Mouse (Mus musculus) embryonic fibroblast, embryonic 13.5 days (primary cell): ENCODE results near the gene F11. TPM values are rescaled to one million over a fixed set of nuclear protein-coding genes. Genes with fewer than 3 reads are reported as not detected.

Experiments
- H3K27ac ChIP-seq: 2 replicates; pipeline ENCODE4 v1.5.1; 2012; ENCODE audit warnings: low read length, control low read depth, inconsistent platforms; ENCODE audit not compliant: insufficient read depth
- H3K4me1 ChIP-seq: 2 replicates; pipeline ENCODE4 v1.6.1; 2011; ENCODE audit warnings: low read length; ENCODE audit not compliant: control insufficient read depth, insufficient read depth
- H3K4me3 ChIP-seq: 2 replicates; pipeline ENCODE4 v1.5.1; 2011; ENCODE audit warnings: mild to moderate bottlenecking, control low read depth, low read length; ENCODE audit not compliant: insufficient read depth
- CTCF ChIP-seq: IDR thresholded peaks from 2 replicates; pipeline ENCODE4 v1.5.1; 2011; ENCODE audit warnings: mild to moderate bottlenecking, control low read depth, low read length, moderate library complexity, borderline replicate concordance; ENCODE audit not compliant: insufficient read depth
- POLR2A ChIP-seq: IDR thresholded peaks from 2 replicates; pipeline ENCODE4 v1.6.1; 2011; ENCODE audit warnings: low read depth, mild to moderate bottlenecking, control low read depth, low read length, moderate library complexity
- polyA plus RNA-seq: library from polyadenylated mRNA; stranded (reverse); fragments of >200 nt; gene quantifications from 2 replicates; pipeline ENCODE4 v1.2.4, GENCODE M21; 2011; ENCODE audit warnings: low read depth; ENCODE audit not compliant: missing spikeins, insufficient read length

F11 gene
- polyA plus RNA-seq, 1 experiment: not detected

GRCm38 (mm10) chr8:45254194-45254842 is 7.5 kb downstream of the F11 start:
- TF ChIP-seq POLR2A: no peak
- Histone ChIP-seq H3K4me3 (no peak overlapping the region), H3K27ac (no peak overlapping the region), H3K4me1 (peaks cover 2% of the 10 kb centered on the region; the same call in 1 of the 2 replicates)

- Histone ChIP-seq H3K4me1 (peaks cover 1% of the 10 kb centered on the region; the same call in 1 of the 2 replicates), H3K4me3 (no peak overlapping the region), H3K27ac (no peak overlapping the region)
- no peak for TF ChIP-seq CTCF
- no peak for TF ChIP-seq POLR2A
These were observed 8.2 kb downstream of the F11 start for GRCm38 (mm10) chr8:45253586-45253985.

- TF ChIP-seq CTCF: no peak
- no peak for TF ChIP-seq POLR2A
- Histone ChIP-seq H3K4me3 (no peak overlapping the region), H3K27ac (no peak overlapping the region), H3K4me1 (no peaks in the 10 kb centered on the region)
These were observed 8.7 kb downstream of the F11 start for GRCm38 (mm10) chr8:45253111-45253510.

GRCm38 (mm10) chr8:45246307-45246706 is 15.5 kb downstream of the F11 start:
- no peaks in the 10 kb centered on the region for H3K4me1 ChIP-seq
- H3K4me3 ChIP-seq: no peak overlapping the region
- no peak for TF ChIP-seq POLR2A
- TF ChIP-seq CTCF: no peak
- no peak overlapping the region for H3K27ac ChIP-seq

- no peak overlapping the region for H3K27ac ChIP-seq
- no peak for TF ChIP-seq CTCF
- no peak for TF ChIP-seq POLR2A
- H3K4me1 ChIP-seq: no peaks in the 10 kb centered on the region
- no peak overlapping the region for H3K4me3 ChIP-seq
These were observed 22.5 kb downstream of the F11 start for GRCm38 (mm10) chr8:45239363-45239762.

GRCm38 (mm10) chr8:45238282-45238681 is 23.5 kb downstream of the F11 start:
- Histone ChIP-seq H3K4me3 (no peak overlapping the region), H3K4me1 (no peaks in the 10 kb centered on the region), H3K27ac (no peak overlapping the region)
- TF ChIP-seq POLR2A (no peak), CTCF (no peak)

GRCm38 (mm10) chr8:45236164-45236912 is 25.5 kb downstream of the F11 start:
- TF ChIP-seq CTCF: no peak
- no peak for TF ChIP-seq POLR2A
- no peak overlapping the region for H3K27ac ChIP-seq
- H3K4me1 ChIP-seq: no peaks in the 10 kb centered on the region
- H3K4me3 ChIP-seq: no peak overlapping the region

- H3K27ac ChIP-seq: no peak overlapping the region
- TF ChIP-seq POLR2A: no peak
- H3K4me3 ChIP-seq: no peak overlapping the region
- H3K4me1 ChIP-seq: no peaks in the 10 kb centered on the region
These were observed 26.6 kb downstream of the F11 start for GRCm38 (mm10) chr8:45235228-45235627.

- no peak overlapping the region for H3K27ac ChIP-seq
- no peaks in the 10 kb centered on the region for H3K4me1 ChIP-seq
- TF ChIP-seq CTCF (no peak), POLR2A (no peak)
- H3K4me3 ChIP-seq: no peak overlapping the region
These were observed 28.6 kb downstream of the F11 start for GRCm38 (mm10) chr8:45233256-45233655.

- TF ChIP-seq CTCF: no peak
- TF ChIP-seq POLR2A: no peak
- Histone ChIP-seq H3K4me3 (no peak overlapping the region), H3K27ac (peak overlapping the region; percentile 35; the same call in 1 of the 2 replicates), H3K4me1 (peaks cover 2% of the 10 kb centered on the region)
These were observed 59.4 kb downstream of the F11 start for GRCm38 (mm10) chr8:45202476-45202875.
